Mouse (Mus musculus) lung, adult 18-20 months (tissue): Measurements from ENCODE around the gene Ntn3.

ENCODE experiments used
- DNase-seq, 2 experiments: peaks; one replicate each; pipeline ENCODE4 v3.0.0; 2022; ENCODE audit warnings: mixed read lengths in 2 of 2

The Ntn3 gene

DNA sequence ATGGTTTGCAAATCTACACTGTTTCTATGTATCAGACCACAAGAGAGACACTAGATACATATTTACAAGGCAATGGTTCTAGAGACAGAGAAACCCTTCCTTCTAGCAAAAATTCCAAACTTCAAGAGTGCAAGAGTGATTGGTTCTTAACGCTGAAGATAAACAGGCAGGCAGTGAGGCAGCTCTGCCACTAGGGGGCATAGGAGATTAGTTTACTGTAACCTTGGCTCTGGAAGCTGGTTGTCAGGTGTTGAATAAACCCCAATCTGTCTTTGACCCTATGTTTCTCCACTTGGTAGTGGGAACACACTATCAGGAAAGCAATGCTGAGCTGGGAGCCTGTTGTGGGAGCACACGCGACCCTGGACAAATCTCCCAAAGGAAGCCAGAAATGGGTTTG lies 35.9 kb downstream of the Ntn3 start:
- DNase-seq = peak; percentile 63 to 69

DNA sequence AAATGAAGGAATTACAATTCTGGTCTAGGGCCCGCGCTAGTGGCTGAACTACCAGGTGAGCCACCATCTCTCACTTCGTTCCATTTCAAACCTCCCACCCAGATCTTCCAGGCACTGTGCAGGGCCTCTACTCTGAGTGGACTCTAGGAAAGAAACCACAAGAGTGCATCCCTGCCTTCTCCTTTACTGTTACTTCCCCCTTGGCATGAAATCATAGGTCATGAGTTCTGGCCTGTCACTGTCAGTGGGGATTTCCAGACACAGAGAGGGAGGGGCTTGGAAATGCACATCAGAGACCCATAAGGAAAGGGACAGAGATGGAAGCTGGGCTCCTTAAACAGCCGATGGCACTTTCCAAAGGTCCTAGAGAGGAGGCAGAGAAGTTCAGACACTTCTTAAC lies 37.6 kb downstream of the Ntn3 start:
- peak in 1 of 2 experiments; percentile 27 for DNase-seq

DNA sequence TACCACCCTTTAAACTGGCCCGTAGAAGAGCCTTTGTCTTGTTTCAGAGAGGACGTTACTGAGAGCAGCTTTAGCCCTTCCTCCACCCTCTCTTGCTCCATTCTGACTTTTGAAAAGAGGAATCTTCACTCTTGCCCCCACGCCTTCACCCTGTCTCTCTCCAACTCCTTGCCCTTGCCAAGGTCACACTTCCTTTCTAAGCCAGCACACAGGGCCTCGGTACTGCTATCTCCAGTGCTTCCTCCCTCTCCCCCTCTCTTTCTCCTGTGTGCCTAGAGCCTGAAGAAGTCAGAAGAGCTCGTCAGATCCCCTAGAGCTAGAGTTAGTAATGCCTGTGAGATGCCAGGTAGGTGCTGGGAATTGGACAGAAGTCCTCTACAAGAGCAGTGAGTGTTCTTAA lies 38.6 kb downstream of the Ntn3 start:
- no peak for DNase-seq

DNA sequence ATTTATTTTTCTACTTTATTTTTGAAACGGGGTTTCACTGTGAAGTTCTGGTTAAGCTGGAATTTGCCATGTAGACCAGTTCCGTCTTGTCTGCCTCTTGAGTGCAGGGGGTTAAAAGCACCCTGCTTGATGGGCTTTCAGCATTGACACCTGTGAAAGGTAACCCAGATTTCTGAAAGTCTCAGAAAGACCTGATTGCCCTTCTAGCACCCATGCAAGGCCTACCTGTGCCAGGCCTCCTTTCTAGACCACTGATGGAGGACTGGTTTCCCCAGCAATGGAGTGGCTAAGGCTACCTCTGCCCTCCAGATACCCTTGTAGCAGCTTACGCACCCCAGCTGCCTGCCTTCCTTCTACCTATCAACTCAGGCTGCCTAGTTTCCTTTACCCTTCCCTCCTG lies 39.2 kb downstream of the Ntn3 start:
- no peak for DNase-seq

DNA sequence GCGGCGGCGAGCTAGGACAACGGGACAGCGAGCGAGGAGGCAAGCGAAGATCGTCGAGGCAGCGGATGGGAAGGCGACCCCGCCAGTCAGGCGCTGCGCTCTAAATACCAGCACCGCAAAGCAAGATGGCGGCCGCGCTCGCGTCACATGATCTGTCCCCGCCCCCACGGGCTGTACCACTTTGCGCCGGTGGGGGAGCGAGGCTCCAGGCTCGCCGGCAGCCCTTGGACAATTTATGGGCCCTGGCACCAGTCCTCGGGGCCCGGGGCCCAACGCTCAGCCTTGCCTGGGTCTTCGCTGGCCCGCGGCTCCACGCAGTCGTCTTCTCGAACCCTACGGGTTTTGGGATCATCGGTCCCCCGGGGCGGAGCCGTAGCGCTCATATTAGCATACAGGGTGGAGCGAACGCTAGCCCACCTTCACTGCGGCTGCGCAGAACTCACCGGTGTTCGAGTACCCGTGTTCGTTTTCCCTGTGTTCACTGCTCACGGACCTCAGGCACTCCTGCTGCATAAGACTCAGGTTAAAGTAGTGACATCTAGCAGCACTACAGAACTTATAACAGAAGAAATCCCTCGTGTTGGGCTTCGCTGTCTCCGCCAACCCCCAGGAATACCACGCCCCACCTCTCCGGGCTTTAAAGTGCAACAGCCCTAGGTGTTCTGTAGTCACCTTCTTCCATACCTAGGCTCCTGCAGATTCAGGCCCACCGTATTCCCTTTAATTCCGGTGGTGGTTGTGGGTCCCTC lies 39.8 kb downstream of the Ntn3 start, which contains the start of gene Atp6v0c:
Gene Atp6v0c (minus strand): TSS at position 386 of the 749 bp plus-strand sequence.
- peak; percentile 95 for DNase-seq

DNA sequence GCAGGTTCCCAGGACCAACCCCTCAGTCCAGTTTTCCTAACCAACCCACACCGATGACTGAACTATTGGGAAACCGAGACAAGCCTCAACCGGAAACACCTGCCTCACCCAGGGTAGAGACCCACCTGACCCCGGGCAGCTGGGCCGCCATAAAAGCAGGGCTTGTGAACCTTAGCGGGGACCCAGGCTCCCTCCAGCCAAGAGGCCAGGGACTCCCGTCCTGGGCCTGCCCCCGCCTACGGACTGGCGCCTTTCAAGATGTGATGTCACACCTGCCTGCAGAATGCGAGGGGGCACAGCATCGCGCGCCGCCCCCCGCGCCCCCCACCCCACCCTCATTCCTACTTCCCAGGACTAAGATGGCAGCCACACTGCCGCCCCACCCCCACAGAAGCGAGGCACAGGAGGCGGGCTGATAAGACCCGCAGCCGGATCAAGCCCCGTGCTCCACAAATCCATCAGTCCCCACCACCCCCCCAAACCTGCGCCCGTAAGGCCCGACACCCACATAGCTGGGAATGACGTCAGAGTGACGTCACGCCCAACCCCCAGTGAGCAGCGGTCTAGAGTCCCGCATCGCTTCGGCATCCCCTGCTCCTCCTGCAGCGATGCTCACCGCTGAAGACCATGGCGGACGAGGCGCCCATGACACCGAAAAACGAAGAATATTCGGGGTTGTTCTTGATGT lies 40.6 kb downstream of the Ntn3 start:
- DNase-seq = peak; percentile 57 to 63

DNA sequence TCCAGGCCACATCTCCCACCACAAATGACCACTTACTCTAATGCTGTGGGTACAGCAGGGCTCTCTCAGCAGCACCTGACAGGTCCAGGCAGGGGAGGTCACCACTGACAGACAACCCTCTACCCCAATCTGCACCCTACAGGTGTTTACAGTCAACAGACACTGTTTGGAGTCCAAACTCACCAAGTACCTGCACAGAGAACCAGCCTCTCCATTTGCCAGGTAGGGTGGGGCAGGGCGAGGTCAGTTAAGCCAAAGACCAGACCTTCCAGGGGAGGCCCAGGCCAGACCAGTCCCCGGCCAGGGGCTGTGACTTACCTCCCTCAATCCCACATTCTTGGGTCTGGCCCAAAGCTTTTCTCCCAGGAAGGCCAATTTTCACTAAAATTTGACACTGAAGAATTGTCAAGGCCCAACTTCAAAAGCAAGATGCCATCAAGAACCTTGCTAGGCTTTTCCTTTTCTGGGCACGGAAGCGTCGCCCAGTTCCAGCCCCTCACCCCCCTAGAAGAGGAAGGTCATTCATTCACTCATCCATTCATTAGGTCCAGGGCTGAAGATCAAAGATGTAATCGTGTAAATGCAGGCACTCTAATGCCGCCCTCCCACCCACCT lies 41.3 kb downstream of the Ntn3 start:
- DNase-seq = no peak

DNA sequence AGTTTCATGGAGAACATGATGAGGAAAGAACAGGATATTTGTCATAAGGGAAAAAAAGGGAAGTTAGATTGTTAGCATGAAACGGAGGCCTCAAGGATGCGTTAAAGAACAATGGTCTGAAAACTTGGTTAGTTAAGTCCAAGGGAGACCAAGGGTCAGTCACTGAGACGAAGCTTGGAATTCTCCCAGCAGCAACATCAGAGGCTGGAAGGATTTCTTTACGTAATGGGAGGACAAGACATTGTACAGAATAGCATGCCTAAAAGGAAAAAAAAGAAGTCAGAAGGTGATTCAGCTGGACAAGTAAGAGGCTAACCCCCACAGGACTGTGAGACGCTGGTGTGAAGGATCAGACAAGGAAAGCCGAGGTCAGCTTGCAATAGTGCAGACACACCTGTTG lies 42.2 kb downstream of the Ntn3 start:
- no peak for DNase-seq

DNA sequence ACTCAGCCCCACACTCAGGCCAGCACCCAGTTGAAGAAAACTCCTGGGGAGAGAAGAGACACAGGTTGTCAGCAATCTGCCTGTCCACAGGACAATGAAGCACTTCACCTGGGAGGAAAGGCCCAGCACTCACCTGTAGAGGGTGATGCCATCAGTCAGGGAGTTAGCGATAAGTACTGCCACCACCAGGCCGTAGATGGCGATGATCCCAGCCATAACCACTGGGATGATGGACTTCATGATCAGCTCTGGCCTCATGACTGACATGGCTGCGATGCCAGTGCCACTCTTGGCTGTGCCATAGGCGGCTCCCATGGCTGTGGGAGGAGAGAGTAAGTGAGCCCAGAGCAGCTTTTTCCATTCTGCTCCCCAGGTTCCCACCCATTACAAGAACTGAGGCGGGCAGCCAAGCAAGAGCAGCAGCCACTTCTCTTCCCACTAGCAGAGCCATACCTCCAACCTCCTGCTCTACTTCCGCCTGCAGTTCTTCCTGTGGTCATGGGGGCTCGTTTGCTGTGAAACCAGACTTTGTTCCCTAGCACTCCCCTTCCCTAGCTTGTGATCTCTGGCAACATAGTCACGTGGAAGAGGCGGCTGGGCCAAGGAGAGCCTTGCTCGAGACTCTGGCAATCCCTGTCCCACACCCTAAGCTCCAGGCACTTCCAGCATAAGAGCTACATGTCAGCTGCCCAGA lies 44.6 kb downstream of the Ntn3 start:
- DNase-seq = peak; percentile 44 to 57

DNA sequence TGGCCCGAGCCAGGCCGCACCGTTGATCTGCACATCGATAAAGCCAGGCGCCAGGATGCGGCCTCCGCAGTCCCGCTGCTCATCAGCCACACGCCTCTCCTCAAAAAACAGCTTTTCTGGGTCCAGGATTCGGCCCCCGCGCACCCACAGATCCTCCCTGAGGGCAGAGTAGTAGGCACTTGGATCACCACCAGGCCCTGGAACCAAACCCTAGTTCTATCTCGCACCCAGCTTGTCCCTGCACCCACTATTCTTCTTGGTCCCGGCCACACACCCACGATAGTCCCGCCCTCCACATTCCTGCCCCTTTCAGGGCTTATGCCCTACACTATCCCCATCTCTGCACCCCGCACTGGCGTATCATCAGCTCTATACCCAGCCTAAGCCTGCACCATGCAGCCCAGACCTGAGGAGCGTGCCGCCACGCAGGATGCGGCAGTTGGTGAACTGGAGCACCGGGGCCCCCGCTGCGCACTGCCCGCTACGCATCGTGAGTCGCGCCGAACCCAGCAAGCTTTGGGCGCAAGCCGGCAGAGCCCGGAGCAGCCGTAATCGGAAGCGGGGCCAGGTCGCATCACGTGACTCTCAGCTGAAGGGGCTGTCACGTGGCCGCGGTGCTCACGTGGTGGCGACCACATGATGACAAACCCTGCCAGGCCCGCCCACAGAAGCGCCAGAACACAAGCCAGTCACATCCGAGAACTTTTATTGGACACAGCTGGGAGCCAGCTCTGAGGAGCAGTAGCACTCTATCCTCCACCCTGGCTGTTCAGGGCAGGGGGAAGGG lies 46.0 kb downstream of the Ntn3 start, which contains the start of gene Amdhd2:
Gene Amdhd2 (minus strand): TSS at position 591 of the 787 bp plus-strand sequence.
- peak; percentile 94 to 96 for DNase-seq

DNA sequence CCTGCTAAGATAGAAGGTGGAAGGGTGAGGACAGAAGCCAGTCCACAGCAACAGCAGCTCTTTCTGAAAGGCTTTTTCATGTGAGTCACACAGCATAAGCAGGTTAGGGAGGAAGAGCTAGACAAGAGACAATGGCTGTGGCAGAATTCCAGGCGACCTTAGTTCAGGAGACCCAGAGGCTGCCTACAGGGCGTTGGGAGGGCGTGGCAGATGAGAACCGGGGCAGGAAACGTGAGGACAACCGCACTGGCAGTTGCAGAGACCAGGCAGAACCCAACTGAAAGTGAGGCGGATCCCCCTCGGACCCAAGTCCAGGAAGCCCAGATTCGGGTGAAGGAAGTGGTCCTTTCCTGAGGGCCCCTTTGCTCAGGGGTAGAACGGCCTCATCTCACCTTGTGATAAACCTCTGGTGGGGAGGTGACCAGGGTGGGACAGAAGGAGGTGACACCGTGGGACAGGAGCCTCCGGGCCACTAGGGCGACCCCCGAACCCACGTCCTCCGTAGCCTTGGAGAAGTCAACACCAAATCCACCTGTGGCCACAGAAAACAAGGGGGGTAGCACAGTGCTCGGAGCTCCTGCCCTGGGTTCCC lies 46.7 kb downstream of the Ntn3 start:
- peak; percentile 47 to 54 for DNase-seq

DNA sequence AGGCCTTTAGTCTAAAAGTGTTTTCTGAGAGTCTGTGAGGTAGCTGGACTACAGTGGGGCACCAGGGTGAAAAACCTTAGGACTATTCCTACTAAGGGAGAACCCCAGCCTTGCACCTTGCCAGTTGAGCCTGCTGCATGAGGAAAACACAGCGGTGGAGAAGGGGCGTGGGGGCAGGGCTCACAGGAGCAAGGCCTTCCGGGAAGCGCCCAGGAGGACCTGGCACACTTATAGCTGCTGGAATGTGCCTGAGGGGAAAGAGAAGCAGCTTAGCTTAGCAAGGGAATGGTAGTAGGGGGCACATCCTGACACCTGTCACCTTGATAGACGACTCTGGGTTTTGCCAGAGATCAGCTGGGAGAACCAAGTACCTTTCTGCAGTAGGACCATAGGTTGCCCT lies 47.9 kb downstream of the Ntn3 start:
- DNase-seq = peak; percentile 46 to 53

DNA sequence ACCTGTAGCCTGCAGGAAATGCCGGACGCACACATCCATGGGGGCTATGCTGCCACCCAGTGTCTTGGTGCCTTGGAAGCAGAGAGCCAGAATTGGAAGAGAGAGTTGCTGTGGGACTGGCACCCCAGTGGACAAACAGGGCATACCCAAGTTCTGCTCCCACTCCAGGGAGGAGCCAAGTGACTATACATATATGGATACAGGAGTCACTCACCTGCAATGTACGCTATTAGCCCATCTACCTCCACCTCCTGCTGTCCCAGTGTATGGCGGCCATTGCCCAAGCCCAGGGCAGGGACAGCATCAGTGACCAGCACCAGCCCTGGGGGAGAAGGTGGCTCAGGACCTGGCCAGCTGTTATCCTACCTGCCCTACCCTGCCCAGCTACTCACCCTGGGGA lies 51.8 kb downstream of the Ntn3 start:
- DNase-seq = no peak

DNA sequence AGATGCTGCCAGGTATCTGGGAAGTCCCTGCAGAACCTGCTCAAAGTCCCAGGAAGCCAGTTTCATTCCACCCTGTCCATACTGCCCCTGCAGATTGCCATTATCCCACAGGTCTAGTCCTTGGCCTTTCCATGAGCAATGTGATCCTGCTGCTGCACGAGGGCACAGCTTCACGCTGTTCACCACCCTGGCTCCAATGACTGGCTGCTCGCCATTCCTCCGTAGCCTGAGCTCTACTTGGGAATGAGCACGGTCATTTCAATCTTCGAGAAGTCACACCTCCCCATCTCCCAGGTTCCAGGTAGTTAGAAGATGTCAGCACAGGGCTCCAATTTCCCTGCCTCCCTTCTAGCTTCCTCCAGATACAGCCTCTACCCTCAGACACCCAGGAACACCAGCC lies 52.2 kb downstream of the Ntn3 start:
- DNase-seq = no peak

DNA sequence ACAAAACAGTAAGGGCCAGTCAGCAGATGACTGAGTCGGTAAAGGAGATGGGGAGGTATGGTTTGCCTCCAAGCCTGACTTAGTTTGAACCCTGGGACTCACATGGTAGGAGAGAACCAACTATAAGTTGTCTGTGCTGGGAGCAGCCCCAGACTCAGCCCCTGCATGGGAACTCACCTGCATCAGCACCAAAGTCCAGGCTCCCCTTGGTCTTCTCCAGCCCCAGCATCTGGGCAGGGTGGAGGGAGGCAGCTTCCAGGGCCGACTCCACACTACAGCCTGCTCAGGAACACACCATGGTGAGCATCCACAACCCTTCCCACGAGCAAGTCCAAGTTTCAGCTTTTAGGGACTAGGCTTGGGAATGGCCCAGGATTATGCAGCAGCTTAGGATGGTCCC lies 52.9 kb downstream of the Ntn3 start:
- no peak for DNase-seq

DNA sequence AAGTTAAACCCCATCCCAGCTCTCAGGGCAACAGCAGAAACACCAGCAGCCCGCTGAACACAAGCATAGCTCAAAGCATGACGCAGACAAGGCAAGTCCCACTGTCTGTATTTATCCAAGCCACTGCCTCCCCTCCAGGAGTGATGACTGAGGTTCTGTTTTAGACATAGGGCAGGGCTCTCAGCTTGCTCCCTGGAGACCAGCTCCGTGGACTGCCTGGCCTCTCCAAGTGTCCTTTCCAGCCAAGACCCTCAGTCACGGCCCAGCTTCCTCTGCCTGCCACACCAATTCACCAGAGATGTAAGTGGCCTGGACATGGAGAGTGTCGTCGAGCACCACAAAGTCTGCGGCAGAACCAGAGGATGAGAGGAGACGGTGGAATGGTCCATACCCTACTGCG lies 53.6 kb downstream of the Ntn3 start:
- no peak for DNase-seq

DNA sequence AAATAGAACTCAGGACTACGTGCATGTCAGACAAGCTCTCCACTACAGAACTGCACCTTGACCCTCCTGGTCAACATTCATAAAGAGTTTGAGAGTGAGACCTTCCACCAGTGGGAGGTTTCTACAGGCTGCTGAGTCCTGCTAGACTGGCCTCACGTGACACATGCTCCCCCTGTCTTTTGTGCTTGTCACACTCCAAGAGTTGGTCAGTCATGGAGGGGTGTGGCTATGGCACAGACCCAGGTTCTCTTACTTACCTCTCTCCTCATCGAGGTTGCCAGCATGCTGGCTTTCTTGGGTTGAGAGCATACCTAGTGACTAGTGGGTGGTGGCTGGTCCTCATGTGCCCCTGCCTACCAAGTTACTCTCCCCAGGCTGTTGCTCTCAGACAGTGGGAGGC lies 54.9 kb downstream of the Ntn3 start:
- peak; percentile 73 to 81 for DNase-seq
